Mouse (Mus musculus) heart, postnatal 0 days (tissue): Measurements from ENCODE around the gene Nid1.
"Not testable (repeated sequence)": the region's sequence is repeated elsewhere in the genome, so short reads cannot be mapped to it uniquely, and the experiment has no call there.

ENCODE experiments used
- CTCF ChIP-seq: IDR thresholded peaks from 2 replicates; pipeline ENCODE4 v1.5.1; 2016; ENCODE audit warnings: antibody characterized with exemption, control low read depth, low read depth
- EP300 ChIP-seq: IDR thresholded peaks from 2 replicates; pipeline ENCODE4 v1.6.1; 2016; ENCODE audit warnings: antibody characterized with exemption, low read depth

GRCm38 (mm10) chr13:13455632-13456492, 18.5 kb downstream of the Nid1 start:
- TF ChIP-seq EP300, CTCF: not testable (repeated sequence)
